Mouse (Mus musculus): ENCODE data around the gene Zfp771. TPM values are rescaled to one million over a fixed set of nuclear protein-coding genes. Genes with fewer than 3 reads are reported as not detected.

Gene Zfp771
- polyA plus RNA-seq, 1 experiment from 2014 or later: 15.0 TPM

- Histone ChIP-seq H3K9me3 (replicated peaks) (no peaks in the 10 kb centered on the region), H3K9ac (peak within 1 kb of the TSS; percentile 92), H3K4me2 (peak within 1 kb of the TSS; percentile 93), H3K27ac (replicated peaks) (peak within 1 kb of the TSS; percentile 87), H3K27me3 (no peaks in the 10 kb centered on the region), H3K4me1 (replicated peaks) (peaks cover 68% of the 10 kb centered on the region), H3K4me3 (replicated peaks) (peak within 1 kb of the TSS; percentile 87), H3K36me3 (replicated peaks) (peaks cover 28% of the 10 kb centered on the region)
- peak; percentile 82 for ATAC-seq (ENCODE audit: insufficient read depth)
- 2% methylated on average over 39 of the region's 39 CpGs for WGBS (ENCODE audit: insufficient replicate concordance)
Measured at GRCm38 (mm10) chr7:127273925-127274789, 30.1 kb downstream of the Zfp771 start, which contains the start of gene Sephs2. Gene Sephs2, minus strand, starts transcription at chr7:127274055.

GRCm38 (mm10) chr7:127276519-127276961, 32.5 kb downstream of the Zfp771 start:
- Histone ChIP-seq H3K9ac (peak overlapping the region; percentile 18; the same call in 1 of the 2 replicates), H3K4me2 (no peak overlapping the region), H3K27ac (replicated peaks) (peak overlapping the region; percentile 70), H3K4me1 (replicated peaks) (peaks cover 62% of the 10 kb centered on the region), H3K27me3 (no peaks in the 10 kb centered on the region), H3K9me3 (replicated peaks) (no peaks in the 10 kb centered on the region), H3K4me3 (replicated peaks) (no peak overlapping the region), H3K36me3 (replicated peaks) (peaks cover 14% of the 10 kb centered on the region)
- WGBS (ENCODE audit: insufficient replicate concordance): 63% methylated on average over 5 of the region's 5 CpGs
- peak; percentile 38; the same call in 1 of the 2 replicates for ATAC-seq (ENCODE audit: insufficient read depth)

GRCm38 (mm10) chr7:127278311-127278710, 34.2 kb downstream of the Zfp771 start:
- Histone ChIP-seq H3K27ac (replicated peaks) (peak overlapping the region; percentile 70; the same call in 1 of the 2 replicates), H3K4me3 (replicated peaks) (no peak overlapping the region), H3K27me3 (no peaks in the 10 kb centered on the region), H3K9me3 (replicated peaks) (no peaks in the 10 kb centered on the region), H3K36me3 (replicated peaks) (no peaks in the 10 kb centered on the region), H3K4me2 (no peak overlapping the region), H3K4me1 (replicated peaks) (peaks cover 47% of the 10 kb centered on the region), H3K9ac (no peak overlapping the region)
- no peak for ATAC-seq (ENCODE audit: insufficient read depth)
- WGBS (ENCODE audit: insufficient replicate concordance): 10% methylated on average over 8 of the region's 8 CpGs

- no peak overlapping the region for H3K9ac ChIP-seq
- H3K4me2 ChIP-seq: no peak overlapping the region
- H3K27me3 ChIP-seq: no peaks in the 10 kb centered on the region
- H3K4me3 ChIP-seq (replicated peaks): no peak overlapping the region
- no peaks in the 10 kb centered on the region for H3K9me3 ChIP-seq (replicated peaks)
- ATAC-seq (ENCODE audit: insufficient read depth): no peak
- H3K4me1 ChIP-seq (replicated peaks): peaks cover 42% of the 10 kb centered on the region
- WGBS (ENCODE audit: insufficient replicate concordance): 63% methylated on average over 3 of the region's 3 CpGs
- H3K27ac ChIP-seq (replicated peaks): no peak overlapping the region
- H3K36me3 ChIP-seq (replicated peaks): no peaks in the 10 kb centered on the region
Measured at GRCm38 (mm10) chr7:127280092-127280491, 36.0 kb downstream of the Zfp771 start.

- no peaks in the 10 kb centered on the region for H3K27me3 ChIP-seq
- H3K9me3 ChIP-seq (replicated peaks): no peaks in the 10 kb centered on the region
- H3K4me2 ChIP-seq: no peak overlapping the region
- no peak for ATAC-seq (ENCODE audit: insufficient read depth)
- H3K4me1 ChIP-seq (replicated peaks): peaks cover 44% of the 10 kb centered on the region
- 11% methylated on average over 4 of the region's 4 CpGs for WGBS (ENCODE audit: insufficient replicate concordance)
- no peaks in the 10 kb centered on the region for H3K36me3 ChIP-seq (replicated peaks)
- no peak overlapping the region for H3K4me3 ChIP-seq (replicated peaks)
- H3K9ac ChIP-seq: no peak overlapping the region
- H3K27ac ChIP-seq (replicated peaks): 0 out of 2 replicates have a peak overlapping the region, but pooled peaks have one; percentile 14
Measured at GRCm38 (mm10) chr7:127281114-127281513, 37.0 kb downstream of the Zfp771 start.

- Histone ChIP-seq H3K27me3 (no peaks in the 10 kb centered on the region), H3K4me3 (replicated peaks) (no peak overlapping the region), H3K4me1 (replicated peaks) (peaks cover 39% of the 10 kb centered on the region), H3K36me3 (replicated peaks) (no peaks in the 10 kb centered on the region), H3K27ac (replicated peaks) (no peak overlapping the region), H3K9ac (no peak overlapping the region), H3K4me2 (no peak overlapping the region), H3K9me3 (replicated peaks) (no peaks in the 10 kb centered on the region)
- WGBS (ENCODE audit: insufficient replicate concordance): 29% methylated on average over 2 of the region's 2 CpGs
- no peak for ATAC-seq (ENCODE audit: insufficient read depth)
Measured at GRCm38 (mm10) chr7:127282190-127282589, 38.1 kb downstream of the Zfp771 start.

GRCm38 (mm10) chr7:127285154-127285553, 41.1 kb downstream of the Zfp771 start:
- peak; percentile 70 for ATAC-seq (ENCODE audit: insufficient read depth)
- 9% methylated on average over 10 of the region's 10 CpGs for WGBS (ENCODE audit: insufficient replicate concordance)
- no peaks in the 10 kb centered on the region for H3K9me3 ChIP-seq (replicated peaks)
- 0 out of 2 replicates have a peak, but pooled peaks cover 3% of the 10 kb centered on the region for H3K27me3 ChIP-seq
- H3K9ac ChIP-seq: no peak overlapping the region
- H3K4me1 ChIP-seq (replicated peaks): peaks cover 19% of the 10 kb centered on the region
- no peak overlapping the region for H3K4me3 ChIP-seq (replicated peaks)
- H3K27ac ChIP-seq (replicated peaks): no peak overlapping the region
- H3K36me3 ChIP-seq (replicated peaks): no peaks in the 10 kb centered on the region
- 0 out of 2 replicates have a peak overlapping the region, but pooled peaks have one; percentile 27 for H3K4me2 ChIP-seq

- WGBS (ENCODE audit: insufficient replicate concordance): 58% methylated on average over 1 of the region's 1 CpGs
- Histone ChIP-seq H3K9me3 (replicated peaks) (no peaks in the 10 kb centered on the region), H3K27ac (replicated peaks) (no peak overlapping the region), H3K27me3 (0 out of 2 replicates have a peak, but pooled peaks cover 7% of the 10 kb centered on the region), H3K36me3 (replicated peaks) (no peaks in the 10 kb centered on the region), H3K4me2 (no peak overlapping the region), H3K4me1 (replicated peaks) (peaks cover 19% of the 10 kb centered on the region), H3K9ac (no peak overlapping the region), H3K4me3 (replicated peaks) (no peak overlapping the region)
- ATAC-seq (ENCODE audit: insufficient read depth): no peak
Measured at GRCm38 (mm10) chr7:127287940-127288339, 43.9 kb downstream of the Zfp771 start.

- ATAC-seq (ENCODE audit: insufficient read depth): no peak
- Histone ChIP-seq H3K4me1 (replicated peaks) (peaks cover 15% of the 10 kb centered on the region), H3K27me3 (0 out of 2 replicates have a peak, but pooled peaks cover 7% of the 10 kb centered on the region), H3K27ac (replicated peaks) (no peak overlapping the region), H3K9ac (no peak overlapping the region), H3K4me2 (no peak overlapping the region), H3K36me3 (replicated peaks) (no peaks in the 10 kb centered on the region), H3K9me3 (replicated peaks) (no peaks in the 10 kb centered on the region), H3K4me3 (replicated peaks) (no peak overlapping the region)
- WGBS (ENCODE audit: insufficient replicate concordance): 41% methylated on average over 2 of the region's 2 CpGs
Measured at GRCm38 (mm10) chr7:127289306-127289705, 45.2 kb downstream of the Zfp771 start.

- no peak for ATAC-seq (ENCODE audit: insufficient read depth)
- peak overlapping the region; percentile 13; the same call in 1 of the 2 replicates for H3K4me2 ChIP-seq
- no peaks in the 10 kb centered on the region for H3K36me3 ChIP-seq (replicated peaks)
- peaks cover 12% of the 10 kb centered on the region for H3K4me1 ChIP-seq (replicated peaks)
- no peak overlapping the region for H3K27ac ChIP-seq (replicated peaks)
- H3K4me3 ChIP-seq (replicated peaks): no peak overlapping the region
- H3K27me3 ChIP-seq: 0 out of 2 replicates have a peak, but pooled peaks cover 7% of the 10 kb centered on the region
- no peaks in the 10 kb centered on the region for H3K9me3 ChIP-seq (replicated peaks)
- WGBS (ENCODE audit: insufficient replicate concordance): 26% methylated on average over 8 of the region's 8 CpGs
- H3K9ac ChIP-seq: no peak overlapping the region
Measured at GRCm38 (mm10) chr7:127290142-127290541, 46.1 kb downstream of the Zfp771 start.

GRCm38 (mm10) chr7:127296098-127296497, 52.0 kb downstream of the Zfp771 start, which contains the start of gene Itgal:
Gene Itgal, plus strand, starts transcription at chr7:127296260.
- H3K36me3 ChIP-seq (replicated peaks): no peaks in the 10 kb centered on the region
- peak within 1 kb of the TSS; percentile 67 for H3K27ac ChIP-seq (replicated peaks)
- peaks cover 14% of the 10 kb centered on the region; the same call in 1 of the 2 replicates for H3K4me1 ChIP-seq (replicated peaks)
- peak within 1 kb of the TSS; percentile 41 for H3K4me2 ChIP-seq
- ATAC-seq (ENCODE audit: insufficient read depth): no peak
- H3K9me3 ChIP-seq (replicated peaks): no peaks in the 10 kb centered on the region
- 23% methylated on average over 11 of the region's 11 CpGs for WGBS (ENCODE audit: insufficient replicate concordance)
- peak within 1 kb of the TSS; percentile 36 for H3K4me3 ChIP-seq (replicated peaks)
- H3K27me3 ChIP-seq: no peaks in the 10 kb centered on the region
- no peak within 1 kb of the TSS for H3K9ac ChIP-seq

Data from liver, embryonic 15.5 days (tissue).